Mouse (Mus musculus) G1E (cell line): ENCODE results near the gene Eml2. TPM values are rescaled to one million over a fixed set of nuclear protein-coding genes. Genes with fewer than 3 reads are reported as not detected.

Experiments
- ATAC-seq: 2 replicates; pipeline ENCODE4 v1.8.0; 2016; ENCODE audit warnings: mild to moderate bottlenecking; ENCODE audit not compliant: insufficient number of reproducible peaks, poor library complexity, low FRiP score, severe bottlenecking; ENCODE audit errors: extremely low read depth
- DNase-seq: peaks from one replicate; pipeline ENCODE4 v3.0.0; 2012; ENCODE audit warnings: low spot score
- H3K27me3 ChIP-seq: 2 replicates; pipeline ENCODE4 v1.6.1; 2012; ENCODE audit warnings: mild to moderate bottlenecking, low read length, inconsistent platforms; ENCODE audit not compliant: insufficient read depth
- H3K36me3 ChIP-seq: replicated peaks from 2 replicates; pipeline ENCODE3; 2012; ENCODE audit warnings: mild to moderate bottlenecking, inconsistent platforms
- H3K4me1 ChIP-seq: 2 replicates; pipeline ENCODE4 v1.6.1; 2012; ENCODE audit warnings: low read depth, low read length, inconsistent platforms, mixed read lengths; ENCODE audit not compliant: insufficient read depth
- H3K4me3 ChIP-seq: 2 replicates; pipeline ENCODE4 v1.5.1; 2012; ENCODE audit warnings: low read depth, mild to moderate bottlenecking, inconsistent platforms, low read length, moderate library complexity, mixed read lengths
- H3K9me3 ChIP-seq: replicated peaks from 2 replicates; pipeline ENCODE4 v1.6.1; 2012; ENCODE audit warnings: inconsistent platforms
- CTCF ChIP-seq: IDR thresholded peaks from 2 replicates; pipeline ENCODE4 v1.5.1; 2012; ENCODE audit warnings: low read depth, low read length, inconsistent platforms, mixed read lengths
- GATA1 ChIP-seq: IDR thresholded peaks from 2 replicates; pipeline ENCODE4 v1.6.1; 2012; ENCODE audit warnings: borderline replicate concordance, low read length, inconsistent platforms, mixed read lengths
- GATA2 ChIP-seq: IDR thresholded peaks from 2 replicates; pipeline ENCODE4 v1.6.1; 2012; ENCODE audit warnings: low read depth, low read length, inconsistent platforms, borderline replicate concordance
- POLR2AphosphoS5 ChIP-seq: IDR thresholded peaks from 2 replicates; pipeline ENCODE4 v1.6.1; 2012; ENCODE audit warnings: low read depth, low read length, inconsistent platforms; ENCODE audit not compliant: insufficient replicate concordance
- TAL1 ChIP-seq: conservative IDR thresholded peaks from 2 replicates; pipeline ENCODE4 v1.6.1; 2012; ENCODE audit warnings: low read depth, low read length, inconsistent platforms, mixed read lengths
- polyA plus RNA-seq: library from polyadenylated mRNA; stranded (reverse); fragments of >175 nt; gene quantifications from 2 replicates; pipeline ENCODE4 v1.2.3, GENCODE M21; 2012
- total RNA-seq, 2 experiments: library from RNA; stranded (forward) in 1 of 2; stranded (reverse) in 1 of 2; fragments of 200-1000 nt in 1 of 2; fragments of >200 nt in 1 of 2; fragmentation: Nextera tagmentation in 1 of 2; gene quantifications; 2 replicates each; pipeline ENCODE4 v1.2.3; 2014 to 2017

The Eml2 gene
- total and polyA plus RNA-seq, 3 experiments: 15.1 to 27.2 (median 19.0) TPM

DNA sequence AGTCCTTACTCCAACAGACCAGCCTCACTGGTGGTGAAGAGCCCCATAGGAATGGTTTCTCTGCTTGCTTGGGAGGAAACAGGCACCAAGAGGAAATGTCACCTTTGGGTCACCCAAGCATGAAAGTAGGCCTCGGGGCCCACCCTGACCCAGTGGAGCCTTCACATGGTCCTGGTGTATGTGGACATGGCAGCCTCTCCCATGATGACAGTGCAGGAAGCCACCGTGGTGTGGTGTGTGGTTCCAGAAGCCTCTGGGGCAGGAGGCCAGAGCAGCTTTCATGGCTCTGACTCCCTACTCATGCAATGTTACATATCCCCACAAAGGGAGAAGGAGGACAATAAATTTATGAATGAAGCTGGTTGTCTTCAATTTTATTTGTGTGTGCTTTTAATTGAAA, 71.3 kb downstream of the Eml2 start:
- H3K36me3 ChIP-seq: peaks cover 57% of the 10 kb centered on the region
- TF ChIP-seq GATA2 (no peak), TAL1 (no peak), CTCF (no peak), POLR2AphosphoS5 (no peak), GATA1 (no peak)

DNA sequence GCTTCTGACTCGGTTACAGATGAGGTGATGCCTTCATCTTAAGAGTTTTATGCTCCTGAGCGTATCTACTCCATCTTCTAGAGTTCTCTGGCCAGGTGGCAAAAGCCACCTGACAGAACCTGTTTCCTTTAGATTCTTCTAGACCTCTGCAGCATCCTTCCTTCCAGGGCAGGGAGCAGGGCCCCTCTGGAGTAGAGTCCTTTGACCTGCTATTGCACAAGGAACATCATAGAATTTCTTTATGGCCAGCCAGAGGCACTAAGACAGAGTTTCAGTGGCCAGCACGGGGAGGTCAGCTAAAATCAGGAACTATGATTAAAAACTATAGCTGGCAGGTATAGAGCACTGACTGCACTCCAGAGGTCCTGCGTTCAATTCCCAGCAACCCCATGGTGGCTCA, 75.9 kb downstream of the Eml2 start:
- H3K9me3 ChIP-seq: no peaks in the 10 kb centered on the region
- H3K4me1 ChIP-seq: peaks cover 30% of the 10 kb centered on the region
- DNase-seq (no peak), ATAC-seq (no peak)
- no peak overlapping the region for H3K4me3 ChIP-seq
- TF ChIP-seq CTCF (no peak), GATA2 (no peak), TAL1 (no peak), GATA1 (no peak)
- H3K36me3 ChIP-seq: peaks cover 55% of the 10 kb centered on the region
- H3K27me3 ChIP-seq: no peaks in the 10 kb centered on the region

More for the DNA sequence above, 71.3 kb downstream of the Eml2 start:
- DNase-seq: no peak
- ATAC-seq: peak; percentile 49
- Histone ChIP-seq H3K27me3 (no peaks in the 10 kb centered on the region), H3K9me3 (no peaks in the 10 kb centered on the region), H3K4me3 (peak overlapping the region; percentile 44; the same call in 1 of the 2 replicates), H3K4me1 (peaks cover 32% of the 10 kb centered on the region)

DNA sequence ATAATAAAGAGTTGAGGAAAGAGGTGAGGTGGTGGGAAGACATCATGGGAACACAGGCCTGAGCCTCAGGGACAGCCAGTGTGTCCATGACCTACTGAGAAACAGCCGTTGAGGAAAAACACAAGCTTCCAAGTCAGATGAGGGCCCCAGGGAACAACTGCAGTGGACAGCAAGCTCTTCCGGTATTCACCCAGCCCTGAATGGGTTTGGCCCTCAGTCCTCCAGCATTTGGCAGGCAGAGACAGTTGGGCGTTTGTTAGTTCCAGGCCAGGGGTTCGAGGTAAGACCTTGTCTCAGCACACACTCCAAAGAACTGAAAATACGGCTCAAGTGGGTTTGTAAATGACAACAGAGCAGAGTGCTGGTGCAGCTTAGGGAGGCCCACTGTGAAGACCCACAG, 77.2 kb downstream of the Eml2 start:
- peaks cover 62% of the 10 kb centered on the region for H3K36me3 ChIP-seq
- H3K4me1 ChIP-seq: peaks cover 36% of the 10 kb centered on the region
- TF ChIP-seq GATA2 (no peak), CTCF (no peak), GATA1 (no peak), POLR2AphosphoS5 (no peak), TAL1 (no peak)
- ATAC-seq: no peak
- H3K4me3 ChIP-seq: no peak overlapping the region
- no peaks in the 10 kb centered on the region for H3K9me3 ChIP-seq
- no peak for DNase-seq
- no peaks in the 10 kb centered on the region for H3K27me3 ChIP-seq

DNA sequence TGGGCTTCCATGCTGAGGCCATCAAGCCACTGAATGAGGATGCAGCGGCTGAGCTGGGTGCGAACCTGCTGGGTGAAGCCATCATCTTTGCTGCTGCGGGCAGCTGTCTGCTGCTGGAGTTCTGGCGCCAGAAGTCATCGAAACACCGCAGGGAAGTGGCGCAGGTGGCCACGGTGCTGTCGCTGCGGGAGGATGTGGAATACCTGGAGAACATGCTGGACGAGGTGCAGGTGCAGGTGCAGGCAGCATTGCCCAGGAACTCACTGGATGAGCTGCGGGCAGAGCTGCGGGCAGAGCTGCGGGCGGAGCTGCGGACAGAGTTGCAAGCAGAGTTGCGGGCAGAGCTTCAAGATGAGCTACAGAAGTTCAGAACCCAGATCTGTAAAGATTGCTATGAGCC, 79.2 kb downstream of the Eml2 start:
- 0 out of 2 replicates have a peak, but pooled peaks have one; percentile 41 for TF ChIP-seq POLR2AphosphoS5
- TF ChIP-seq GATA2: no peak
- Histone ChIP-seq H3K4me1 (peaks cover 44% of the 10 kb centered on the region), H3K27me3 (no peaks in the 10 kb centered on the region), H3K9me3 (no peaks in the 10 kb centered on the region), H3K4me3 (peak overlapping the region; percentile 48), H3K36me3 (peaks cover 68% of the 10 kb centered on the region)
- ATAC-seq: no peak
- no peak for DNase-seq

Other genes starting within 250 kb of the Eml2 start
Only the 20 nearest of the 26 such genes appear.
- 34.1 and 34.9 TPM in 2 replicates for gene Irf2bp1, start 172.4 kb upstream of the Eml2 start, total RNA-seq (2014; fragmentation: Nextera tagmentation)
- gene Irf2bp1, start 172.4 kb upstream of the Eml2 start, total RNA-seq (2017): 13.4 TPM in 2 replicates
- 105 and 139 TPM in 2 replicates for gene Irf2bp1, start 172.4 kb upstream of the Eml2 start, polyA plus RNA-seq
- not detected in 2 replicates for gene Foxa3, start 152.9 kb upstream of the Eml2 start, total RNA-seq (2014; fragmentation: Nextera tagmentation)
- not detected in 2 replicates for gene Foxa3, start 152.9 kb upstream of the Eml2 start, total RNA-seq (2017)
- 0.03 TPM in 1 of 2 replicates, not detected in the other for gene Foxa3, start 152.9 kb upstream of the Eml2 start, polyA plus RNA-seq
- 119 and 149 TPM in 2 replicates for gene Sympk, start 152.0 kb upstream of the Eml2 start, total RNA-seq (2014; fragmentation: Nextera tagmentation)
- gene Sympk, start 152.0 kb upstream of the Eml2 start, total RNA-seq (2017): 47.6 and 48.1 TPM in 2 replicates
- 257 and 260 TPM in 2 replicates for gene Sympk, start 152.0 kb upstream of the Eml2 start, polyA plus RNA-seq
- not detected in 2 replicates for gene Rsph6a, start 121.7 kb upstream of the Eml2 start, total RNA-seq (2014; fragmentation: Nextera tagmentation)
- 0.33 and 0.76 TPM in 2 replicates for gene Rsph6a, start 121.7 kb upstream of the Eml2 start, total RNA-seq (2017)
- 0.16 and 0.23 TPM in 2 replicates for gene Rsph6a, start 121.7 kb upstream of the Eml2 start, polyA plus RNA-seq
- 36.2 and 50.6 TPM in 2 replicates for gene Dmwd, start 100.2 kb upstream of the Eml2 start, total RNA-seq (2014; fragmentation: Nextera tagmentation)
- 22.4 and 23.6 TPM in 2 replicates for gene Dmwd, start 100.2 kb upstream of the Eml2 start, total RNA-seq (2017)
- 141 and 150 TPM in 2 replicates for gene Dmwd, start 100.2 kb upstream of the Eml2 start, polyA plus RNA-seq
- 17.1 and 27.5 TPM in 2 replicates for gene Dmpk, start 92.6 kb upstream of the Eml2 start, total RNA-seq (2014; fragmentation: Nextera tagmentation)
- 7.3 and 8.0 TPM in 2 replicates for gene Dmpk, start 92.6 kb upstream of the Eml2 start, total RNA-seq (2017)
- gene Dmpk, start 92.6 kb upstream of the Eml2 start, polyA plus RNA-seq: 78.7 and 82.1 TPM in 2 replicates
- 1.8 and 3.8 TPM in 2 replicates for gene Six5, start 81.8 kb upstream of the Eml2 start, total RNA-seq (2014; fragmentation: Nextera tagmentation)
- 2.6 and 3.6 TPM in 2 replicates for gene Six5, start 81.8 kb upstream of the Eml2 start, total RNA-seq (2017)
- gene Six5, start 81.8 kb upstream of the Eml2 start, polyA plus RNA-seq: 9.2 and 9.9 TPM in 2 replicates
- 0.39 TPM in 1 of 2 replicates, not detected in the other for gene Gm4969, start 58.1 kb upstream of the Eml2 start, total RNA-seq (2014; fragmentation: Nextera tagmentation)
- gene Gm4969, start 58.1 kb upstream of the Eml2 start, total RNA-seq (2017): 0.05 TPM in 1 of 2 replicates, not detected in the other
- 0.01 TPM in 1 of 2 replicates, not detected in the other for gene Gm4969, start 58.1 kb upstream of the Eml2 start, polyA plus RNA-seq
- gene Fbxo46, start 56.6 kb upstream of the Eml2 start, total RNA-seq (2014; fragmentation: Nextera tagmentation): 3.3 and 6.7 TPM in 2 replicates
- 6.2 and 7.2 TPM in 2 replicates for gene Fbxo46, start 56.6 kb upstream of the Eml2 start, total RNA-seq (2017)
- 27.3 and 27.8 TPM in 2 replicates for gene Fbxo46, start 56.6 kb upstream of the Eml2 start, polyA plus RNA-seq
- 5.1 and 5.9 TPM in 2 replicates for gene Qpctl, start 27.1 kb upstream of the Eml2 start, total RNA-seq (2014; fragmentation: Nextera tagmentation)
- gene Qpctl, start 27.1 kb upstream of the Eml2 start, total RNA-seq (2017): 2.6 and 3.0 TPM in 2 replicates
- gene Qpctl, start 27.1 kb upstream of the Eml2 start, polyA plus RNA-seq: 6.2 and 6.7 TPM in 2 replicates
- gene Snrpd2, start 26.7 kb upstream of the Eml2 start, total RNA-seq (2014; fragmentation: Nextera tagmentation): 19.5 and 25.5 TPM in 2 replicates
- gene Snrpd2, start 26.7 kb upstream of the Eml2 start, total RNA-seq (2017): 75.1 and 92.3 TPM in 2 replicates
- gene Snrpd2, start 26.7 kb upstream of the Eml2 start, polyA plus RNA-seq: 73.1 and 75.0 TPM in 2 replicates
- gene Gipr, start 10.3 kb upstream of the Eml2 start, total RNA-seq (2014; fragmentation: Nextera tagmentation): 7.0 and 10.7 TPM in 2 replicates
- 6.5 and 6.8 TPM in 2 replicates for gene Gipr, start 10.3 kb upstream of the Eml2 start, total RNA-seq (2017)
- 7.1 and 7.7 TPM in 2 replicates for gene Gipr, start 10.3 kb upstream of the Eml2 start, polyA plus RNA-seq
- 0.30 TPM in 1 of 2 replicates, not detected in the other for gene Gpr4, start 36.1 kb downstream of the Eml2 start, total RNA-seq (2014; fragmentation: Nextera tagmentation)
- 0.11 and 0.12 TPM in 2 replicates for gene Gpr4, start 36.1 kb downstream of the Eml2 start, total RNA-seq (2017)
- 0.06 and 0.16 TPM in 2 replicates for gene Gpr4, start 36.1 kb downstream of the Eml2 start, polyA plus RNA-seq
- 13.8 and 14.2 TPM in 2 replicates for gene Opa3, start 51.9 kb downstream of the Eml2 start, total RNA-seq (2014; fragmentation: Nextera tagmentation)
- 14.8 and 15.2 TPM in 2 replicates for gene Opa3, start 51.9 kb downstream of the Eml2 start, total RNA-seq (2017)
- gene Opa3, start 51.9 kb downstream of the Eml2 start, polyA plus RNA-seq: 7.7 and 8.4 TPM in 2 replicates
- 146 and 171 TPM in 2 replicates for gene Vasp, start 95.4 kb downstream of the Eml2 start, total RNA-seq (2014; fragmentation: Nextera tagmentation)
- 239 and 292 TPM in 2 replicates for gene Vasp, start 95.4 kb downstream of the Eml2 start, total RNA-seq (2017)
- gene Vasp, start 95.4 kb downstream of the Eml2 start, polyA plus RNA-seq: 560 and 712 TPM in 2 replicates
- not detected in 2 replicates for gene Ppm1n, start 103.6 kb downstream of the Eml2 start, total RNA-seq (2014; fragmentation: Nextera tagmentation)
- not detected in 2 replicates for gene Ppm1n, start 103.6 kb downstream of the Eml2 start, total RNA-seq (2017)
- gene Ppm1n, start 103.6 kb downstream of the Eml2 start, polyA plus RNA-seq: not detected in 2 replicates
- 0.73 and 0.98 TPM in 2 replicates for gene Rtn2, start 106.2 kb downstream of the Eml2 start, total RNA-seq (2014; fragmentation: Nextera tagmentation)
- gene Rtn2, start 106.2 kb downstream of the Eml2 start, total RNA-seq (2017): 0.06 and 0.11 TPM in 2 replicates
- 0.94 and 0.96 TPM in 2 replicates for gene Rtn2, start 106.2 kb downstream of the Eml2 start, polyA plus RNA-seq
- 0.19 TPM in 1 of 2 replicates, not detected in the other for gene Fosb, start 133.6 kb downstream of the Eml2 start, total RNA-seq (2014; fragmentation: Nextera tagmentation)
- 0.29 and 0.38 TPM in 2 replicates for gene Fosb, start 133.6 kb downstream of the Eml2 start, total RNA-seq (2017)
- gene Fosb, start 133.6 kb downstream of the Eml2 start, polyA plus RNA-seq: 0.50 and 0.61 TPM in 2 replicates
- 26.9 and 39.9 TPM in 2 replicates for gene Ercc1, start 168.4 kb downstream of the Eml2 start, total RNA-seq (2014; fragmentation: Nextera tagmentation)
- gene Ercc1, start 168.4 kb downstream of the Eml2 start, total RNA-seq (2017): 29.7 and 50.1 TPM in 2 replicates
- 97.7 and 105 TPM in 2 replicates for gene Ercc1, start 168.4 kb downstream of the Eml2 start, polyA plus RNA-seq
- gene Cd3eap, start 183.1 kb downstream of the Eml2 start, total RNA-seq (2014; fragmentation: Nextera tagmentation): 9.3 and 10.8 TPM in 2 replicates
- 22.3 and 25.6 TPM in 2 replicates for gene Cd3eap, start 183.1 kb downstream of the Eml2 start, total RNA-seq (2017)
- 56.2 and 57.8 TPM in 2 replicates for gene Cd3eap, start 183.1 kb downstream of the Eml2 start, polyA plus RNA-seq